Mouse (Mus musculus) layer of hippocampus, postnatal 36 days (tissue): Measurements from ENCODE around the gene Gm42417. TPM values are rescaled to one million over a fixed set of nuclear protein-coding genes. Genes with fewer than 3 reads are reported as not detected.
"Not testable (repeated sequence)": the region's sequence is repeated elsewhere in the genome, so short reads cannot be mapped to it uniquely, and the experiment has no call there.

Experiments
- DNase-seq, 2 experiments: peaks; one replicate each; pipeline ENCODE4 v3.0.0; 2022
- total RNA-seq, 2 experiments: library from RNA; stranded (reverse); gene quantifications; 2 replicates each; pipeline ENCODE4 v1.2.3; 2021

The Gm42417 gene
- total RNA-seq, 2 experiments from 2014 or later: not detected

DNA sequence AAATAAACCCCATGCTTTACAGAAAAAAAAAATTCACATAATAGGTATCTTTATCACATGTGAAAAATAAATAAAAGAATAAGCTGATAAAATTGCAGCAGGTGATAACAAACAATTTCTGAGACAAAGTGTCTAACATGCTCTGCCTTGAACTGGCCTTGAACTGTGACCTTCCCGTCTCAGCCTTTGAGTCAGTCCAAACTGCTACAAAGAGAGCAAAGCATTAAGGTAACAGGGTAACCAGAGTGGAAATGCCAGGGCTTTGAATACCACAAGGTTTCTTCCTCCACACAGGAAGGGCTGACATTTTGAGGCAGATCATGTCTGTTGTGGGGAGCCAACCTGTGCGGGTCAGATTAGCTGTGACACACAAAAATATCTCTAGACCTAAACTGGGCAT is 6.2 kb upstream of the Gm42417 start:
- no peak for DNase-seq

GRCm38 (mm10) chr1:36542925-36543324 is 3.7 kb upstream of the Gm42417 start:
- DNase-seq: no peak

DNA sequence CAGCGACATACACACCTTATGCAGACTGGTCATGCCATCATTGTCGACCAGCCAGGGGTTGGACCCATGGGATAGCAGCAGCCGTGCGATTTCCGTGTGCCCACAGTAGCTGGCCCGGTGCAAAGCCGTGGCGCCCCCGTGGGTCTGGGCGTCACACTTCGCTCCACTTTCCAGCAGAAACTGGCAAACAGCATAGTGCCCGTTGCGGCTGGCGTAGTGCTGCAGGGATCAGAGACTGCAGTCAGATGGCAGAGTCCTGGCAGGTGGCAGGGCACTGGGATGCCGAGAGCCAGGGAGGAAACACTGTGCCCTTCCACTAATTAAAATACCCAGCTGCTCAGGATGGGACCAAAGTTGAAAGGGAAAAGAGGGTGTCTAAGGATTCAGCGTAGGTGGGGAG is 2.6 kb upstream of the Gm42417 start:
- DNase-seq: no peak

- DNase-seq: no peak
These were observed 1.6 kb upstream of the Gm42417 start for GRCm38 (mm10) chr1:36540807-36541206.

GRCm38 (mm10) chr1:36540132-36540531 is 903 bp upstream of the Gm42417 start:
- no peak for DNase-seq

DNA sequence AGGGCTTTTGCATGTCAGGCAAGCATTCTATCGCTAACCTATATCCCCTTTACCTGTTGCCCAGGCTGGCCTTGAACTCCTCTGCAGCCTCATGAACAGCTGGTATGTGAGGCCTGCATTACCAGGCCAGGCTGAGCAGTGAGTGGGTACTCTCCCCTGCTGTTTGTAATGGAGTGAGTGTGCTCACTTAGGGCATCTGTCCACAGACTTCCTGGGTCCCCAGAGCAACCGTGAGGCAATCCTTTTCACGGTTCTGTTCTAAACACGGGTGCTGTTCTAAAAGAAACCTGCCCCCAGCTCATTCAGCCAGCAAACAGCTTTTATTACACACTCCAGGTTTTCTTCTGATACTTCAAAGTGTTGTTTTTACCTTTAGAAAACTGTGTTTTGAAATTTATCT is 502 bp downstream of the Gm42417 start:
- no peak for DNase-seq

GRCm38 (mm10) chr1:36536783-36537182 is 2.4 kb downstream of the Gm42417 start, which contains the start of gene Ankrd23:
Gene Ankrd23 (minus strand): TSS chr1:36536883.
- not testable (repeated sequence) for DNase-seq

- no peak for DNase-seq
These were observed 2.9 kb downstream of the Gm42417 start for GRCm38 (mm10) chr1:36536397-36536728.

GRCm38 (mm10) chr1:36535477-36536396 is 3.5 kb downstream of the Gm42417 start:
- no peak for DNase-seq

DNA sequence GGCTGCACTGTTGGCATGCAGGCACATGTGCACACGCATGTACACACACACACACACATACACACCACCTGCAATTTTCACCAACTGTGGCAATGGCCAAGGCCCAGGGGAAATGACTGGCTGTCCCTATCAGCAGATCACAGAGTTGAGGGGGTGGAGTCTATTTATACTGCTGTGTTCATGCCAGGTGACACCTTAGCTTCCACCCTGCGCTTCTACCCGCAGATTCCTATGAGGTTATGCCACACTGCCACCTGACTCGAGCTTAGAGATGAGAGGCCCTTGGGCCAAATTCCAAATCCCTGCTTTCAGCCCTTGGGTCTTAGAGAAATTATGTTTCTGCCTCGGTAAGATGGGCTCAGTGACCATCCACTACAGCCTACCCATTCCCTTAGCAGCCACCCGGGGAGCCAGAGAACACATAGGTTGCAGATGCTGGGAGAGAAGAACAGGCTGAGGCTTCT is 4.6 kb downstream of the Gm42417 start:
- no peak for DNase-seq

GRCm38 (mm10) chr1:36533546-36533945 is 5.7 kb downstream of the Gm42417 start:
- no peak for DNase-seq

GRCm38 (mm10) chr1:36531461-36531860 is 7.8 kb downstream of the Gm42417 start:
- no peak for DNase-seq

DNA sequence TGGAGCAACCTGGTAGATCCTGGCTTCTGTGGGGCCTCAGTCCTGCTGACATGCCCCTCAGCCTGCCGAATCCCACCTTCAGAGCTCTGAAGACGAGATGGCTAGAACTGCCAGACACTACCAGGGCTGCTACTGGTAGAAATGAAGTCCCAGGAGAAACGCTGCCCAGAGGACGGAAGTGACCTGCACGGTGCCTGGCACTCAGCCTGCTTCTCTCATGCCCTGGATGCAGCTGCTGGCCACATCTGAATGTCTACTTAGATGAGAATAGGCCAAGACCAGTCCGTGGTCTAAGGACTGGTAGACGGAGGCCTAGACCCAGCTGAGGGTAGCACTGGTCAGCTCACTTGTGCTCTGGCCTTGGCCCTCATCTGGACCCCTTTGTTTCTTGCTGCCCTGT is 8.3 kb downstream of the Gm42417 start:
- DNase-seq: no peak

GRCm38 (mm10) chr1:36530485-36530884 is 8.7 kb downstream of the Gm42417 start:
- DNase-seq: no peak

GRCm38 (mm10) chr1:36529875-36530274 is 9.4 kb downstream of the Gm42417 start:
- no peak for DNase-seq

DNA sequence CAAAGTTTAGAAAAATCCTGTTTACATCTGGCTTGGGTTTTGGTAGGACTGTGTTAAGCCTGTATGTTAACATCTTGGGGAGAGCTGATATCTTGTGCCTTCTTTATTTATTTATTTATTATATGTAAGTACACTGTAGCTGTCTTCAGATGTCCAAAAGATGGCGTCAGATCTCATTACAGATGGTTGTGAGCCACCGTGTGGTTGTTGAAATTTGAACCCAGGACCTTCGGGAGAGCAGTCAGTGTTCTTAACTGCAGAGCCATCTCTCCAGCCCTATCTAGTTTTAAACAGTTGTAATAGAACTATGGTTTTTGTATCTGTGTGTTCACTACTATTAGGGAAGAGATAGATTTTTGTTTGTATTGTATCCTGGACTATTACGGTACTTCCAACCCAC is 10.0 kb downstream of the Gm42417 start:
- no peak for DNase-seq

- DNase-seq: no peak
These were observed 10.9 kb downstream of the Gm42417 start for GRCm38 (mm10) chr1:36528351-36528750.

- no peak for DNase-seq
These were observed 12.3 kb downstream of the Gm42417 start for GRCm38 (mm10) chr1:36526903-36527302.

DNA sequence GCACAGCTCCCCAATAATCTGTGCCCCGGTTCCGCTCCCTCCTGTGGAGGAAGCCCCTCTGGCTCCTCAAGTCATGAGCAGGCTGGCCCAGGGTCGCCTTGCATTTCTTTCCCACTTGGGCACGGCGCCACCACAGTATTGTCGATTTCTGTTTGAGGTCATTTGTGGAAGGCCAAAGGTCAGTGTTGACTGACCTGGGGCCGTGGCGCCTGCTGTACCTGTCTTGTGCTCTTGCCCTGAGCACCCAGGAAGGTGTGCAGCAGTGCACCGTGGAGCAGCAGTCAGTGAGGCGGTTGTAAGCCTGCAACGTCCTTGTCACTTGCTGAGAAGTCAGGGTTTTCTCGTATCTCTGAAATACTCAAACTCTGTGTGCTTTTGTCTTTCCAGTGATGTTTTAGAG is 13.5 kb downstream of the Gm42417 start:
- DNase-seq: no peak

- DNase-seq: no peak
These were observed 15.2 kb downstream of the Gm42417 start for GRCm38 (mm10) chr1:36524058-36524457.

GRCm38 (mm10) chr1:36523332-36524013 is 15.8 kb downstream of the Gm42417 start:
- no peak for DNase-seq

- DNase-seq: no peak
These were observed 17.0 kb downstream of the Gm42417 start for GRCm38 (mm10) chr1:36522210-36522609.

DNA sequence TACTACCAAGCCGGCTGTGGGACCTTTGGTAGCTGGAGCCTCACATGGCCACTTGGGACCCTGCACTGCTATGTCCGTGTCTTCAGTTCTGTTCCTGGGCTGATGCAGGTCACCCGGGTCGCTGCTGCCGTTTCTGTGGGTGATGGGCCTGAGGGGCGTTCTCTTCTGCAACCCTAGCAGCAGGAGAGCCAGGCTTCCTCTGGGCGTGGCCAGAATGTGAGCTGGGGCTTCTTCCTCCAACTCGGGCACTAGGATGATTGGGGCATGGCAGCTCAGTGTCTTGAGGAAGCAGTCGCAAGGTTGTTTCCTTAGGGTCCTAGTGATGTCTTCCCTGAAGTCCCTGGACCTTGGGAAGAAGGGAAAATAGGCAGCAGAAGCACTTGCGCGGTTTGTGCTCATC is 19.6 kb downstream of the Gm42417 start:
- DNase-seq: no peak

- no peak for DNase-seq
These were observed 21.0 kb downstream of the Gm42417 start for GRCm38 (mm10) chr1:36518259-36518658.
